Mouse (Mus musculus) liver, embryonic 16.5 days (tissue): Measurements from ENCODE around the gene Zfp568. TPM values are rescaled to one million over a fixed set of nuclear protein-coding genes. Genes with fewer than 3 reads are reported as not detected.
"Not testable (repeated sequence)": the region's sequence is repeated elsewhere in the genome, so short reads cannot be mapped to it uniquely, and the experiment has no call there.

Source experiments
- ATAC-seq: fragments of 200-750 bp; cut with Nextera tagmentation; 2 replicates; pipeline ENCODE4 v1.8.0; 2017; ENCODE audit warnings: low read depth, mild to moderate bottlenecking, moderate number of reproducible peaks, moderate library complexity
- H3K27ac ChIP-seq: fragments of 300-500 bp; sonication (generic); 2 replicates; pipeline ENCODE4 v1.5.1; 2014; ENCODE audit warnings: mild to moderate bottlenecking, low read length
- H3K27me3 ChIP-seq: fragments of 300-500 bp; sonication (generic); 2 replicates; pipeline ENCODE4 v1.6.1; 2014; ENCODE audit warnings: low read depth, low read length, mixed read lengths; ENCODE audit not compliant: control insufficient read depth, insufficient read depth
- H3K36me3 ChIP-seq: fragments of 300-500 bp; sonication (generic); 2 replicates; pipeline ENCODE4 v1.6.1; 2014; ENCODE audit warnings: mild to moderate bottlenecking; ENCODE audit not compliant: control insufficient read depth, insufficient read depth
- H3K4me1 ChIP-seq: fragments of 300-500 bp; sonication (generic); 2 replicates; pipeline ENCODE4 v1.6.1; 2014; ENCODE audit warnings: low read depth, low read length, mixed read lengths; ENCODE audit not compliant: control insufficient read depth
- H3K4me2 ChIP-seq: fragments of 300-500 bp; sonication (generic); 2 replicates; pipeline ENCODE4 v1.6.1; 2014; ENCODE audit warnings: low read depth, low read length, mixed read lengths
- H3K4me3 ChIP-seq: fragments of 300-500 bp; sonication (generic); 2 replicates; pipeline ENCODE4 v1.5.1; 2014; ENCODE audit warnings: low read depth, mild to moderate bottlenecking, low read length
- H3K9ac ChIP-seq: fragments of 300-500 bp; sonication (generic); 2 replicates; pipeline ENCODE4 v1.6.1; 2014; ENCODE audit warnings: low read depth, low read length
- H3K9me3 ChIP-seq: fragments of 300-500 bp; sonication (generic); replicated peaks from 2 replicates; pipeline ENCODE4 v1.6.1; 2016; ENCODE audit warnings: low read length; ENCODE audit not compliant: control insufficient read depth
- WGBS: fragments of 180-500 bp; shearing (Covaris S2); extraction: QIAGEN DNeasy Blood & Tissue Kit; methylation state at CpG from one replicate; pipeline ENCODE4 v1.1.7; 2014; ENCODE audit not compliant: insufficient replicate concordance; 5-methylcytosine and 5-hydroxymethylcytosine counted together
- polyA plus RNA-seq: library from polyadenylated mRNA; unstranded; fragments of >200 nt; fragmentation: Nextera tagmentation; extraction: Ambion mirVana; gene quantifications from 2 replicates; pipeline ENCODE4 v1.2.1, GENCODE M21; 2015

The Zfp568 gene
- polyA plus RNA-seq, 1 experiment from 2014 or later = 8.1 TPM

GRCm38 (mm10) chr7:29954731-29955130 is 29.0 kb upstream of the Zfp568 start:
- Histone ChIP-seq H3K36me3 (no peaks in the 10 kb centered on the region), H3K9ac (no peak overlapping the region), H3K27ac (no peak overlapping the region; the same call in 1 of the 2 replicates), H3K4me2 (peak overlapping the region; percentile 83), H3K4me1 (peaks cover 3% of the 10 kb centered on the region), H3K9me3 (peaks cover 3% of the 10 kb centered on the region; the same call in 1 of the 2 replicates), H3K4me3 (peak overlapping the region; percentile 78), H3K27me3 (no peaks in the 10 kb centered on the region)
- WGBS = 20% methylated on average over 4 of the region's 4 CpGs
- no peak for ATAC-seq

- H3K4me2 ChIP-seq = no peak overlapping the region
- no peaks in the 10 kb centered on the region for H3K27me3 ChIP-seq
- 63% methylated on average over 10 of the region's 10 CpGs for WGBS
- H3K4me1 ChIP-seq = peaks cover 3% of the 10 kb centered on the region
- no peak overlapping the region for H3K27ac ChIP-seq
- H3K4me3 ChIP-seq = no peak overlapping the region
- H3K36me3 ChIP-seq = no peaks in the 10 kb centered on the region
- H3K9me3 ChIP-seq = peaks cover 3% of the 10 kb centered on the region; the same call in 1 of the 2 replicates
- no peak overlapping the region for H3K9ac ChIP-seq
- no peak for ATAC-seq
Measured at GRCm38 (mm10) chr7:29956257-29956656, 27.5 kb upstream of the Zfp568 start.

GRCm38 (mm10) chr7:29958125-29958724 is 25.5 kb upstream of the Zfp568 start:
- Histone ChIP-seq H3K9me3 (peaks cover 3% of the 10 kb centered on the region; the same call in 1 of the 2 replicates), H3K9ac (no peak overlapping the region), H3K4me1 (peaks cover 3% of the 10 kb centered on the region), H3K4me3 (no peak overlapping the region), H3K36me3 (no peaks in the 10 kb centered on the region), H3K4me2 (no peak overlapping the region), H3K27ac (no peak overlapping the region), H3K27me3 (no peaks in the 10 kb centered on the region)
- ATAC-seq = no peak
- WGBS = 47% methylated on average over 11 of the region's 11 CpGs

GRCm38 (mm10) chr7:29959004-29959403 is 24.8 kb upstream of the Zfp568 start:
- H3K9ac ChIP-seq = no peak overlapping the region
- H3K4me1 ChIP-seq = peaks cover 3% of the 10 kb centered on the region; the same call in 1 of the 2 replicates
- 35% methylated on average over 3 of the region's 3 CpGs for WGBS
- H3K9me3 ChIP-seq = peaks cover 3% of the 10 kb centered on the region; the same call in 1 of the 2 replicates
- no peak overlapping the region for H3K27ac ChIP-seq
- H3K4me2 ChIP-seq = no peak overlapping the region
- no peaks in the 10 kb centered on the region for H3K27me3 ChIP-seq
- H3K36me3 ChIP-seq = no peaks in the 10 kb centered on the region
- H3K4me3 ChIP-seq = no peak overlapping the region
- ATAC-seq = no peak

- H3K9me3 ChIP-seq, ATAC-seq, H3K4me3 ChIP-seq, H3K9ac ChIP-seq, H3K4me2 ChIP-seq, H3K27ac ChIP-seq, H3K27me3 ChIP-seq, H3K36me3 ChIP-seq, H3K4me1 ChIP-seq: not testable (repeated sequence)
- WGBS = 55% methylated on average over 35 of the region's 39 CpGs
Measured at GRCm38 (mm10) chr7:29965115-29965810, 18.5 kb upstream of the Zfp568 start.

GRCm38 (mm10) chr7:29970686-29971085 is 13.1 kb upstream of the Zfp568 start:
- WGBS = 70% methylated on average over 9 of the region's 9 CpGs
- Histone ChIP-seq H3K9ac (no peak overlapping the region), H3K27ac (no peak overlapping the region), H3K4me3 (no peak overlapping the region), H3K4me1 (no peaks in the 10 kb centered on the region), H3K4me2 (no peak overlapping the region), H3K27me3 (no peaks in the 10 kb centered on the region), H3K9me3 (no peaks in the 10 kb centered on the region), H3K36me3 (no peaks in the 10 kb centered on the region)
- ATAC-seq = no peak

GRCm38 (mm10) chr7:29980761-29981160 is 3.0 kb upstream of the Zfp568 start:
- no peak overlapping the region for H3K27ac ChIP-seq
- ATAC-seq = no peak
- peaks cover 10% of the 10 kb centered on the region for H3K4me1 ChIP-seq
- H3K9me3 ChIP-seq = no peaks in the 10 kb centered on the region
- H3K27me3 ChIP-seq = no peaks in the 10 kb centered on the region
- H3K4me2 ChIP-seq = no peak overlapping the region
- 64% methylated on average over 1 of the region's 1 CpGs for WGBS
- H3K36me3 ChIP-seq = no peaks in the 10 kb centered on the region
- no peak overlapping the region for H3K4me3 ChIP-seq
- no peak overlapping the region for H3K9ac ChIP-seq

- ATAC-seq = no peak
- Histone ChIP-seq H3K9ac (no peak overlapping the region), H3K4me1 (peaks cover 10% of the 10 kb centered on the region), H3K27me3 (no peaks in the 10 kb centered on the region), H3K36me3 (no peaks in the 10 kb centered on the region), H3K4me2 (no peak overlapping the region), H3K9me3 (no peaks in the 10 kb centered on the region), H3K4me3 (no peak overlapping the region), H3K27ac (no peak overlapping the region)
- WGBS = 52% methylated on average over 5 of the region's 5 CpGs
Measured at GRCm38 (mm10) chr7:29981455-29981854, 2.3 kb upstream of the Zfp568 start.

GRCm38 (mm10) chr7:29981860-29982259 is 1.9 kb upstream of the Zfp568 start:
- no peaks in the 10 kb centered on the region for H3K27me3 ChIP-seq
- no peaks in the 10 kb centered on the region for H3K9me3 ChIP-seq
- WGBS = 86% methylated on average over 3 of the region's 3 CpGs
- H3K36me3 ChIP-seq = no peaks in the 10 kb centered on the region
- H3K27ac ChIP-seq = no peak overlapping the region
- no peak overlapping the region for H3K4me2 ChIP-seq
- ATAC-seq = no peak
- no peak overlapping the region for H3K9ac ChIP-seq
- H3K4me1 ChIP-seq = peaks cover 10% of the 10 kb centered on the region
- H3K4me3 ChIP-seq = no peak overlapping the region
